Mouse (Mus musculus) heart, embryonic 16.5 days (tissue): ENCODE data around the gene Cox19. TPM values are rescaled to one million over a fixed set of nuclear protein-coding genes. Genes with fewer than 3 reads are reported as not detected.

ENCODE experiments used
- ATAC-seq: fragments of 200-750 bp; cut with Nextera tagmentation; replicated peaks from 2 replicates; pipeline ENCODE4 v1.8.0; 2017; ENCODE audit warnings: moderate number of reproducible peaks; ENCODE audit not compliant: insufficient read depth, low FRiP score; ENCODE audit errors: extremely low read depth
- H3K27ac ChIP-seq: fragments of 300-500 bp; sonication (generic); 2 replicates; pipeline ENCODE4 v1.5.1; 2014; ENCODE audit warnings: mild to moderate bottlenecking, low read length, control low read depth, moderate library complexity
- H3K27me3 ChIP-seq: fragments of 300-500 bp; sonication (generic); 2 replicates; pipeline ENCODE4 v1.6.1; 2014; ENCODE audit warnings: low read length, mixed read lengths; ENCODE audit not compliant: control insufficient read depth, insufficient read depth
- H3K36me3 ChIP-seq: fragments of 300-500 bp; sonication (generic); 2 replicates; pipeline ENCODE4 v1.6.1; 2014; ENCODE audit not compliant: control insufficient read depth, insufficient read depth
- H3K4me1 ChIP-seq: fragments of 300-500 bp; sonication (generic); 2 replicates; pipeline ENCODE4 v1.6.1; 2014; ENCODE audit warnings: low read length, mixed read lengths; ENCODE audit not compliant: control insufficient read depth, insufficient read depth
- H3K4me2 ChIP-seq: fragments of 300-500 bp; sonication (generic); 2 replicates; pipeline ENCODE4 v1.6.1; 2014; ENCODE audit warnings: low read depth, mild to moderate bottlenecking, control low read depth, low read length
- H3K4me3 ChIP-seq: fragments of 300-500 bp; sonication (generic); 2 replicates; pipeline ENCODE4 v1.5.1; 2014; ENCODE audit warnings: mild to moderate bottlenecking, control low read depth, low read length
- H3K9ac ChIP-seq: fragments of 300-500 bp; sonication (generic); 2 replicates; pipeline ENCODE4 v1.6.1; 2014; ENCODE audit warnings: low read length, control low read depth
- H3K9me3 ChIP-seq: fragments of 300-500 bp; sonication (generic); replicated peaks from 2 replicates; pipeline ENCODE4 v1.6.1; 2016; ENCODE audit warnings: low read length; ENCODE audit not compliant: control insufficient read depth
- WGBS: fragments of 180-500 bp; shearing (Covaris S2); extraction: QIAGEN DNeasy Blood & Tissue Kit; methylation state at CpG from one replicate; pipeline ENCODE4 v1.1.7; 2014; 5-methylcytosine and 5-hydroxymethylcytosine counted together
- microRNA counts: library from miRNA; unstranded; fragments of <30 nt; microRNA quantifications from one replicate; lab custom pipeline; 2016
- microRNA-seq: library from miRNA; unstranded; fragments of <30 nt; microRNA quantifications from one replicate; pipeline ENCODE4, GENCODE M21; 2017
- polyA plus RNA-seq: library from polyadenylated mRNA; unstranded; fragments of >200 nt; fragmentation: Nextera tagmentation; extraction: Ambion mirVana; gene quantifications from 2 replicates; pipeline ENCODE4 v1.2.1, GENCODE M21; 2015

Cox19 gene
- polyA plus RNA-seq, 1 experiment from 2014 or later: 75.7 TPM

DNA sequence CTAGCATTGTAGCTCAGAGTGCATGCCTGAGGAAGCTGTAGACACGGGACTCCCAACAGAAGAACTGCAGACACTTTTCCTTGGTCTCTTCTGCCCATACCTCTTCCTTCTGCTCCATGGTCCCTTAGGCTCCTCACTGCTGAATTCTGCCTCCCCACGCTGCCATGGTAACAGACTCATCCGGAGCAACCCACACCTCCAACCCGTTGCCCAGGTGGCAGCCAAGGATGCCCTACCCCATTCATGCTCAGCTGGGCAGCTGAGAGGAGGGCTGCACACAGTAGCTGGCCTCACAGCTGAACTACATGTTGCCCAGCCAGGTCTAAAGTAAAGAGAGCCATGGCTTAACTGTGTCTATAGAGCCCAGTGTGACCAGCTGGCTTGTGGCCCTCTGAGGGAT is 62.6 kb downstream of the Cox19 start:
- H3K27me3 ChIP-seq: no peaks in the 10 kb centered on the region; the same call in 1 of the 2 replicates
- no peak overlapping the region for H3K9ac ChIP-seq
- H3K4me1 ChIP-seq: no peaks in the 10 kb centered on the region
- H3K4me3 ChIP-seq: no peak overlapping the region
- H3K4me2 ChIP-seq: no peak overlapping the region
- no peak for ATAC-seq
- H3K9me3 ChIP-seq: 0 out of 2 replicates have a peak, but pooled peaks cover 3% of the 10 kb centered on the region
- 72% methylated on average over 4 of the region's 4 CpGs for WGBS
- no peaks in the 10 kb centered on the region for H3K36me3 ChIP-seq
- H3K27ac ChIP-seq: no peak overlapping the region

DNA sequence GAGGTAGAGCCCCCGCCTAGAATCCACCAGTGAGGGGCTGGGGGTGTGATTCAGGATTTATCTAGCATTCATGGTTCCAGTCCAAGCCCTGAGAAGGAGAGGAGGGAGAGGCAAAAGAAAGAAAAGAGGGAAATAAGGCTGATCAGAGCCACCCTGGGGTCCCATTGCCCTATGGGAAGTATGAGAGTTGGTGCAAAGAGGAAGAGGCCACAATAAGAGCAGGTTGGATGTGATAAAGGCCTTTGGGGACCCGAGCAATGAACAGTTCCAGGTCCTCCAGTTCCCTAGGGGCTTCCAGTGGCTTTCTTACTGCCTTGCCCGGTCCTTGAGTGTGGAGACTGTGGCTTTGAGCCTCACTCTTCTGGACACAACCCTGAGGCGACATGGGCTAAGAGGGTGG is 63.4 kb downstream of the Cox19 start:
- no peak overlapping the region for H3K4me2 ChIP-seq
- 0 out of 2 replicates have a peak, but pooled peaks cover 3% of the 10 kb centered on the region for H3K9me3 ChIP-seq
- H3K36me3 ChIP-seq: no peaks in the 10 kb centered on the region
- H3K27me3 ChIP-seq: no peaks in the 10 kb centered on the region; the same call in 1 of the 2 replicates
- ATAC-seq: no peak
- H3K4me3 ChIP-seq: no peak overlapping the region
- no peaks in the 10 kb centered on the region for H3K4me1 ChIP-seq
- H3K9ac ChIP-seq: no peak overlapping the region
- 78% methylated on average over 4 of the region's 4 CpGs for WGBS
- H3K27ac ChIP-seq: no peak overlapping the region

DNA sequence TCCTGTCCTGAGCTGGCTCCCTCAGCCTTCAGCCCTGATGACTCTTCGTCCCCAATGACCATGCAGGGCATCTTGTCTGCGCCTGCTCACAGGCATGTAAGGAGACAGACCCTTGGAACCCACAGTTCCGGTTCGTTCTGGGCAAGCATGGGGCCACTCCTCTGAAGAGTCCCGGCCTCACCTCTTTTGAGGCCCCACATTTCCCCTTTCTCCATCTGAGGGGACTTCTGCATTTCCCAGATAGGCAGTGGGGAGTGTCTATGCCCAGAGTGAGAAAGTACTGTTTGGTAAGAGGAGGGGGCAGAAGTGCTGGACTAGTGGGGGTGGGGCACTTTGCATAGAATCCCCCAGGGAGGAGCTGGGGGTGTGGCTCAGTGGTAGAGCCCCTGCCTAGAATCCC is 64.1 kb downstream of the Cox19 start:
- H3K9me3 ChIP-seq: 0 out of 2 replicates have a peak, but pooled peaks cover 3% of the 10 kb centered on the region
- H3K4me2 ChIP-seq: no peak overlapping the region
- no peak overlapping the region for H3K4me3 ChIP-seq
- H3K27me3 ChIP-seq: no peaks in the 10 kb centered on the region; the same call in 1 of the 2 replicates
- no peak for ATAC-seq
- no peak overlapping the region for H3K9ac ChIP-seq
- 0 out of 2 replicates have a peak overlapping the region, but pooled peaks have one; percentile 38 for H3K27ac ChIP-seq
- H3K4me1 ChIP-seq: no peaks in the 10 kb centered on the region
- 73% methylated on average over 5 of the region's 5 CpGs for WGBS
- no peaks in the 10 kb centered on the region for H3K36me3 ChIP-seq

MicroRNA genes within 50 kb of the gene (microRNA counts, 519-probe panel; counts per million panel counts)
- 293 counts per million, percentile 1 among the panel's probes with 10 or more counts for microRNA mmu-miR-339-3p (lab: Ali Mortazavi, UCI)
- microRNA mmu-miR-339-5p (lab: Ali Mortazavi, UCI): not detected

Small RNAs within 50 kb of the gene (microRNA-seq; reads per million reads assigned to microRNA genes)
- gene Mir339: 485 reads per million, percentile 72 among the genes with 10 or more reads in this experiment

Other genes starting within 250 kb of the Cox19 start
- gene Prkar1b, start 201.4 kb downstream of the Cox19 start, polyA plus RNA-seq: 8.4 and 9.5 TPM in 2 replicates
- 4.9 and 6.6 TPM in 2 replicates for gene Dnaaf5, start 201.2 kb downstream of the Cox19 start, polyA plus RNA-seq
- gene Sun1, start 150.8 kb downstream of the Cox19 start, polyA plus RNA-seq: 35.7 and 41.5 TPM in 2 replicates
- 141 and 145 TPM in 2 replicates for gene Get4, start 99.1 kb downstream of the Cox19 start, polyA plus RNA-seq
- gene Adap1, start 25.8 kb downstream of the Cox19 start, polyA plus RNA-seq: 0.59 and 1.6 TPM in 2 replicates
- gene Cyp2w1, start 1.2 kb upstream of the Cox19 start, polyA plus RNA-seq: not detected in 2 replicates
- gene Gpr146, start 26.3 kb upstream of the Cox19 start, polyA plus RNA-seq: 17.1 and 17.2 TPM in 2 replicates
- gene C130050O18Rik, start 53.9 kb upstream of the Cox19 start, polyA plus RNA-seq: 0.43 and 0.66 TPM in 2 replicates
- gene Gper1, start 71.7 kb upstream of the Cox19 start, polyA plus RNA-seq: 3.0 and 4.0 TPM in 2 replicates
- gene 3110082I17Rik, start 109.1 kb upstream of the Cox19 start, polyA plus RNA-seq: 17.2 and 20.1 TPM in 2 replicates
- gene Zfand2a, start 133.1 kb upstream of the Cox19 start, polyA plus RNA-seq: 8.1 and 10.0 TPM in 2 replicates
- not detected in 2 replicates for gene Uncx, start 192.1 kb upstream of the Cox19 start, polyA plus RNA-seq